Mouse (Mus musculus): ENCODE data around the gene Islr. TPM values are rescaled to one million over a fixed set of nuclear protein-coding genes. Genes with fewer than 3 reads are reported as not detected.

Gene Islr
- polyA plus RNA-seq, 1 experiment from 2014 or later, result 36.1 TPM

DNA sequence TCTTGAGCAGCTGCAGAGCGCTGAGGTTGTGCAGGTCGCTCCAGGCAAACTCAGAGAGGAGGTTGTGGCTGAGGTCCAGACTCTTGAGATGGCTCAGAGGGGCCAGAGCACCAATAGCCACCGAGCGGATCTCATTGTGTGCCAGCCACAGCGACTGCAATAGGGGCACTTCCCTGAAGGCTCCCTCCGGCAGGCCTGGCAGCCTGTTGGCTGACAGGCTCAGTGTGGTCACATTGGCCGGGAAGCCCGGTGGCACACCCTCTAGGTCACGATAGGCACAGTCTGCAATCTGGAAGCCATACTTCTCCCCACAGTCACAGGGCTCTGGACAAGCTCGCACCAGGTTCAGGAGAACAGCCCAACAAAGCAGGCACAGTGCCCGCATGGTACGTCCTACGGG lies 46.3 kb downstream of the Islr start:
- Histone ChIP-seq H3K27me3 (replicated peaks) (no peaks in the 10 kb centered on the region), H3K4me3 (no peak overlapping the region), H3K4me1 (no peaks in the 10 kb centered on the region), H3K4me2 (no peak overlapping the region), H3K27ac (no peak overlapping the region), H3K9me3 (no peaks in the 10 kb centered on the region), H3K36me3 (replicated peaks) (no peaks in the 10 kb centered on the region), H3K9ac (no peak overlapping the region)
- WGBS, result 85% methylated on average over 13 of the region's 13 CpGs
- ATAC-seq (replicated peaks), result no peak

- Histone ChIP-seq H3K36me3 (replicated peaks) (no peaks in the 10 kb centered on the region), H3K27ac (no peak overlapping the region), H3K9me3 (no peaks in the 10 kb centered on the region), H3K4me1 (no peaks in the 10 kb centered on the region), H3K9ac (no peak overlapping the region), H3K27me3 (replicated peaks) (no peaks in the 10 kb centered on the region), H3K4me2 (no peak overlapping the region), H3K4me3 (no peak overlapping the region)
- 90% methylated on average over 22 of the region's 22 CpGs for WGBS
- no peak for ATAC-seq (replicated peaks)
Observed at GRCm38 (mm10) chr9:58156819-58157560, 47.1 kb downstream of the Islr start.

DNA sequence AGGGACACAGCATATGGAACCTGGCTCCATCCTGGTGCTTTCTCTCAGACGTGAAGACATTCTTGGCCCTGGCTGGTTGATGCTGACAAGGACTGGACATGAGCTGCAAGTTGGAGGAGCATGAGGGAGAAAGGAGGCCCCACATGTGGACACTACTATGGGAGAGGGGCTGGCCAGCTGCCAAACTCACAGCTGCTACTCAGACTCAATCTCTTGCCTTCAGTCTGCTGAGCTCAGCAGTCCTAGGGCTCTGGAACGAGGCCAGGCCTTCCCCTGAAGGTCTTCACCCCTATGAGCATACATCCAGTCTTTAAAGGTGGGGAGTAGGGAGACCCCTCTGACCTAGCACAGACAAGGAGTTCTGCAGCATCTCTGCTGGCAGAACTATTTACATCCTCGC lies 48.7 kb downstream of the Islr start:
- WGBS, result 56% methylated on average over 3 of the region's 3 CpGs
- no peaks in the 10 kb centered on the region for H3K4me1 ChIP-seq

DNA sequence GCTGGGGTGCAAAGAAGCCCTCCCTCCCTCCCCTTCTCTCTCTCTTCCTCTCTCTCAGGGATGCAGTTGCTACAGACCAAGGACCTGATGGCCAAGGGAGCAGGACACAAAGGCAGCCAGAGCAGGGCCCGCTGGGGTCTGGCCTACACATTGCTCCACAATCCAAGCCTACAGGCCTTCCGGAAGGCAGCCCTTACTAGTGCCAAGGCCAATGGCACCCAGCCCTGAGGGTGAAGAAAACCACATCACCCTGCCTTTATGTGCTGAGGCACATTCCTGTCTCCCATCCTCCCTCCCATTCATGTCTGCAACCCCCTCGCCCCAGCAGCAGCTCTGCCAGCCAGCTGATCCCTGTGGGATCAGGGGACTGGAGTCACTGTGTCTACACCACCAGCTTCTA lies 51.0 kb downstream of the Islr start:
- ATAC-seq (replicated peaks), result no peak
- Histone ChIP-seq H3K27ac (no peak overlapping the region), H3K4me3 (no peak overlapping the region), H3K4me2 (no peak overlapping the region), H3K36me3 (replicated peaks) (no peaks in the 10 kb centered on the region), H3K27me3 (replicated peaks) (no peaks in the 10 kb centered on the region), H3K9me3 (no peaks in the 10 kb centered on the region), H3K9ac (no peak overlapping the region), H3K4me1 (no peaks in the 10 kb centered on the region)
- WGBS, result 64% methylated on average over 3 of the region's 3 CpGs

More for the DNA sequence above, 48.7 kb downstream of the Islr start:
- Histone ChIP-seq H3K27me3 (replicated peaks) (no peaks in the 10 kb centered on the region), H3K4me2 (no peak overlapping the region), H3K27ac (no peak overlapping the region), H3K36me3 (replicated peaks) (no peaks in the 10 kb centered on the region), H3K9me3 (no peaks in the 10 kb centered on the region), H3K4me3 (no peak overlapping the region), H3K9ac (no peak overlapping the region)
- ATAC-seq (replicated peaks), result no peak

GRCm38 (mm10) chr9:58150733-58151361 lies 53.3 kb downstream of the Islr start:
- Histone ChIP-seq H3K4me2 (no peak overlapping the region), H3K4me1 (no peaks in the 10 kb centered on the region), H3K27ac (no peak overlapping the region), H3K9me3 (no peaks in the 10 kb centered on the region), H3K36me3 (replicated peaks) (no peaks in the 10 kb centered on the region), H3K27me3 (replicated peaks) (no peaks in the 10 kb centered on the region), H3K9ac (no peak overlapping the region), H3K4me3 (no peak overlapping the region)
- ATAC-seq (replicated peaks), result no peak
- 75% methylated on average over 4 of the region's 4 CpGs for WGBS

- Histone ChIP-seq H3K9me3 (no peaks in the 10 kb centered on the region), H3K9ac (no peak overlapping the region), H3K27ac (no peak overlapping the region), H3K27me3 (replicated peaks) (no peaks in the 10 kb centered on the region), H3K4me3 (no peak overlapping the region), H3K4me2 (no peak overlapping the region), H3K4me1 (peaks cover 5% of the 10 kb centered on the region; the same call in 1 of the 2 replicates), H3K36me3 (replicated peaks) (no peaks in the 10 kb centered on the region)
- ATAC-seq (replicated peaks), result no peak
- WGBS, result 72% methylated on average over 2 of the region's 2 CpGs
Observed at GRCm38 (mm10) chr9:58148806-58149205, 55.3 kb downstream of the Islr start.

GRCm38 (mm10) chr9:58145417-58145816 lies 58.7 kb downstream of the Islr start:
- no peak overlapping the region for H3K4me3 ChIP-seq
- no peaks in the 10 kb centered on the region for H3K27me3 ChIP-seq (replicated peaks)
- ATAC-seq (replicated peaks), result no peak
- no peak overlapping the region for H3K4me2 ChIP-seq
- H3K9ac ChIP-seq, result no peak overlapping the region
- 89% methylated on average over 5 of the region's 5 CpGs for WGBS
- peaks cover 10% of the 10 kb centered on the region; the same call in 1 of the 2 replicates for H3K4me1 ChIP-seq
- H3K36me3 ChIP-seq (replicated peaks), result no peaks in the 10 kb centered on the region
- no peak overlapping the region for H3K27ac ChIP-seq
- no peaks in the 10 kb centered on the region for H3K9me3 ChIP-seq

DNA sequence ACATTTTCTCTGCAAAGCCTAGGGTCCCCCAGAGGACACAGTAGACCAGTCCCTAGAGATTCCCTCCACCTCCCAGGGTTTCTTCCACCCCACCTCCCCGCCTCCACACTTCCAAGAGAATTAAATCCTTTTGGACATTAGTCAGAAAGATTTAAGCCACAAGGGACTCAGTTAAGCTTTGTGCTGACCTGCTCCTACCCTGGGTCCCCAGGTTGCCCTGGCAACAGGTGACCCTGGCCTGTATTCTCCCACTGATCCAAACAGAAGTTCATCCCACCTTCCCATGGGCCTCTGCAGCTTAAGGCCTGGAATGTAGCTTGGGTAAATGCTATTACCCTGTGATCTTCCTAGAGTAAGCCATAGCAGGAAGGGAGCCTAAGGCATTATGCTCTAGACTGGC lies 59.4 kb downstream of the Islr start:
- 22% methylated on average over 1 of the region's 1 CpGs for WGBS
- no peak for ATAC-seq (replicated peaks)
- H3K36me3 ChIP-seq (replicated peaks), result no peaks in the 10 kb centered on the region
- no peak overlapping the region for H3K4me3 ChIP-seq
- H3K9me3 ChIP-seq, result no peaks in the 10 kb centered on the region
- no peak overlapping the region for H3K9ac ChIP-seq
- no peaks in the 10 kb centered on the region for H3K27me3 ChIP-seq (replicated peaks)
- no peak overlapping the region for H3K4me2 ChIP-seq
- peaks cover 14% of the 10 kb centered on the region; the same call in 1 of the 2 replicates for H3K4me1 ChIP-seq
- H3K27ac ChIP-seq, result no peak overlapping the region

GRCm38 (mm10) chr9:58143419-58143818 lies 60.7 kb downstream of the Islr start:
- H3K36me3 ChIP-seq (replicated peaks), result no peaks in the 10 kb centered on the region
- no peak overlapping the region for H3K9ac ChIP-seq
- H3K27me3 ChIP-seq (replicated peaks), result no peaks in the 10 kb centered on the region
- no peak overlapping the region for H3K27ac ChIP-seq
- no peak for ATAC-seq (replicated peaks)
- H3K4me2 ChIP-seq, result no peak overlapping the region
- 30% methylated on average over 7 of the region's 7 CpGs for WGBS
- no peak overlapping the region for H3K4me3 ChIP-seq
- no peaks in the 10 kb centered on the region for H3K9me3 ChIP-seq
- peaks cover 14% of the 10 kb centered on the region; the same call in 1 of the 2 replicates for H3K4me1 ChIP-seq

GRCm38 (mm10) chr9:58139947-58140346 lies 64.2 kb downstream of the Islr start:
- no peak for ATAC-seq (replicated peaks)

GRCm38 (mm10) chr9:58135921-58136321 lies 68.2 kb downstream of the Islr start:
- no peak for ATAC-seq (replicated peaks)
- no peaks in the 10 kb centered on the region for H3K36me3 ChIP-seq (replicated peaks)
- no peaks in the 10 kb centered on the region for H3K9me3 ChIP-seq
- no peak overlapping the region for H3K27ac ChIP-seq
- no peak overlapping the region for H3K9ac ChIP-seq
- no peak overlapping the region for H3K4me2 ChIP-seq
- H3K27me3 ChIP-seq (replicated peaks), result no peaks in the 10 kb centered on the region
- no peak overlapping the region for H3K4me3 ChIP-seq
- H3K4me1 ChIP-seq, result peaks cover 19% of the 10 kb centered on the region
- WGBS, result 38% methylated on average over 2 of the region's 2 CpGs

More at GRCm38 (mm10) chr9:58139947-58140346, 64.2 kb downstream of the Islr start:
- H3K9me3 ChIP-seq, result no peaks in the 10 kb centered on the region
- no peaks in the 10 kb centered on the region for H3K36me3 ChIP-seq (replicated peaks)
- H3K4me3 ChIP-seq, result no peak overlapping the region
- WGBS, result 33% methylated on average over 6 of the region's 6 CpGs
- no peak overlapping the region for H3K4me2 ChIP-seq
- no peak overlapping the region for H3K27ac ChIP-seq
- no peak overlapping the region for H3K9ac ChIP-seq
- peaks cover 15% of the 10 kb centered on the region; the same call in 1 of the 2 replicates for H3K4me1 ChIP-seq
- H3K27me3 ChIP-seq (replicated peaks), result no peaks in the 10 kb centered on the region

DNA sequence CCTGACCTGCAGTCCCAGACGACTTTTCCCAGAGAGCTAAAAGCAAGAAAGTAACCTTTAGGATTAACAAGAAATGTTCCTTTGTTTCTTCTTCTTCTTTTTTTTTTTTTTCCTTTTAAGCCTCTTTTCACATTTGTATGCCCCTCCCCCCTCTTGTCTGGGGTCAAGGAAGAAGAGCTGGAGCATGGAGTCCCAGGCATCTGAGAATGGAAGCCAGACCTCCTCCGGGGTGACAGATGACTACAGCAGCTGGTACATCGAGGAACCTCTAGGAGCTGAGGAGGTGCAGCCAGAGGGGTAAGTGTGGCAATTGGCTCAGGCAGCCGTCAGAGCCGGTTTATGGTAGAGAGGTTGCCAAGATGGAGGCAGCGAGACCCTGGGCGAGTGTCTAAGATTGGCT lies 69.2 kb downstream of the Islr start:
- H3K27me3 ChIP-seq (replicated peaks), result peaks cover 2% of the 10 kb centered on the region; the same call in 1 of the 2 replicates
- no peaks in the 10 kb centered on the region for H3K36me3 ChIP-seq (replicated peaks)
- no peak overlapping the region for H3K27ac ChIP-seq
- H3K4me1 ChIP-seq, result peaks cover 15% of the 10 kb centered on the region
- H3K4me3 ChIP-seq, result no peak overlapping the region
- H3K9ac ChIP-seq, result no peak overlapping the region
- no peak for ATAC-seq (replicated peaks)
- H3K9me3 ChIP-seq, result no peaks in the 10 kb centered on the region
- H3K4me2 ChIP-seq, result no peak overlapping the region
- 31% methylated on average over 7 of the region's 7 CpGs for WGBS
